Mouse (Mus musculus): Measurements from ENCODE around the gene Cbl.
A peak's percentile ranks its signal among the peaks of the same experiment; 100 is the strongest.

Cbl gene

GRCm38 (mm10) chr9:44233802-44234478, at the start of gene Cbl:
TSS of gene Cbl (minus strand) at chr9:44234049.
- peak; percentile 97 to 99 for DNase-seq

GRCm38 (mm10) chr9:44283183-44283582, 49.3 kb upstream of the Cbl start:
- DNase-seq = no peak

- no peak for DNase-seq
Measured at GRCm38 (mm10) chr9:44269973-44270372, 36.1 kb upstream of the Cbl start.

GRCm38 (mm10) chr9:44269077-44269476, 35.2 kb upstream of the Cbl start:
- peak; percentile 27 to 62 for DNase-seq

- no peak for DNase-seq
Measured at GRCm38 (mm10) chr9:44268432-44268831, 34.6 kb upstream of the Cbl start, which contains the start of gene Nlrx1. TSS of gene Nlrx1 (minus strand) at chr9:44268599.

GRCm38 (mm10) chr9:44268027-44268360, 34.1 kb upstream of the Cbl start:
- peak; percentile 92 to 93 for DNase-seq

- DNase-seq = peak in 1 of 2 experiments; percentile 47
Measured at GRCm38 (mm10) chr9:44267319-44268026, 33.6 kb upstream of the Cbl start.

GRCm38 (mm10) chr9:44266478-44267226, 32.8 kb upstream of the Cbl start:
- no peak for DNase-seq

GRCm38 (mm10) chr9:44261388-44261787, 27.5 kb upstream of the Cbl start:
- DNase-seq = no peak

GRCm38 (mm10) chr9:44259014-44259413, 25.2 kb upstream of the Cbl start:
- no peak for DNase-seq

GRCm38 (mm10) chr9:44256213-44256612, 22.4 kb upstream of the Cbl start:
- DNase-seq = no peak

- DNase-seq = no peak
Measured at GRCm38 (mm10) chr9:44255136-44255521, 21.3 kb upstream of the Cbl start.

- no peak for DNase-seq
Measured at GRCm38 (mm10) chr9:44254508-44255135, 20.8 kb upstream of the Cbl start.

GRCm38 (mm10) chr9:44253441-44253840, 19.6 kb upstream of the Cbl start:
- DNase-seq = no peak

- DNase-seq = peak; percentile 87 to 90
Measured at GRCm38 (mm10) chr9:44251314-44251713, 17.5 kb upstream of the Cbl start, which contains the start of gene Pdzd3. TSS of gene Pdzd3 (minus strand) at chr9:44251471.

GRCm38 (mm10) chr9:44250445-44250844, 16.6 kb upstream of the Cbl start:
- no peak for DNase-seq

- peak; percentile 72 to 77 for DNase-seq
Measured at GRCm38 (mm10) chr9:44249181-44250146, 15.6 kb upstream of the Cbl start.

GRCm38 (mm10) chr9:44247907-44248306, 14.1 kb upstream of the Cbl start:
- no peak for DNase-seq

GRCm38 (mm10) chr9:44243621-44244020, 9.8 kb upstream of the Cbl start:
- DNase-seq = peak; percentile 61 to 62

- no peak for DNase-seq
Measured at GRCm38 (mm10) chr9:44241418-44241817, 7.6 kb upstream of the Cbl start.

GRCm38 (mm10) chr9:44240911-44241310, 7.1 kb upstream of the Cbl start:
- DNase-seq = no peak

GRCm38 (mm10) chr9:44240399-44240798, 6.5 kb upstream of the Cbl start, which contains the start of gene Ccdc153:
TSS of gene Ccdc153 (plus strand) at chr9:44240676.
- DNase-seq = no peak

Measured in kidney, adult 8-10 months (tissue).